Mouse (Mus musculus): Measurements from ENCODE around the gene Fgf13.

Fgf13 gene

GRCm38 (mm10) chrX:59567695-59568431 is at the start of gene Fgf13:
Fgf13 (minus strand) TSS chrX:59568071.
- DNase-seq (ENCODE audit: low spot score): no peak

DNA sequence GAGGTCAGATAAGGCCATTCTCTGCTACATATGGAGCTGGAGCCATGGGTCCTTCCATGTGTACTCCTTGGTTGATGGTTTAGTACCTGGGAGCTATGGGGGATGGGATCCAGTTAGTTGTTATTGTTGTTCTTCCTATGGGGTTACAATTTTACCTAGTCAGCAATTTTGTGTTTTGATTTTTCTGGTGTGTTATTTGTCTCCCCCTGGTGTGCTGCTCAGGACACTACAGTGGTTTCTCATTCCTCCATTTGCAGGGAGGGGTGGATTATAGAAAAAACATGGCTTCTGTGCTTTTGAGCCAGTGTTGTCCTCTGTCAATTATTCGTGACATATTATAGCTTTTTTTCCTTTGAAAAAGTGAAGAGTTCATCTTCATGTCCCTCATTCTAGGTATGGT is 38.7 kb upstream of the Fgf13 start:
- DNase-seq (ENCODE audit: low spot score): no peak

- no peak for DNase-seq (ENCODE audit: low spot score)
These were observed 21.2 kb upstream of the Fgf13 start for GRCm38 (mm10) chrX:59589050-59589449.

- DNase-seq (ENCODE audit: low spot score): no peak
These were observed 17.8 kb upstream of the Fgf13 start for GRCm38 (mm10) chrX:59585508-59586186.

GRCm38 (mm10) chrX:59584034-59584433 is 16.2 kb upstream of the Fgf13 start:
- DNase-seq (ENCODE audit: low spot score): no peak

DNA sequence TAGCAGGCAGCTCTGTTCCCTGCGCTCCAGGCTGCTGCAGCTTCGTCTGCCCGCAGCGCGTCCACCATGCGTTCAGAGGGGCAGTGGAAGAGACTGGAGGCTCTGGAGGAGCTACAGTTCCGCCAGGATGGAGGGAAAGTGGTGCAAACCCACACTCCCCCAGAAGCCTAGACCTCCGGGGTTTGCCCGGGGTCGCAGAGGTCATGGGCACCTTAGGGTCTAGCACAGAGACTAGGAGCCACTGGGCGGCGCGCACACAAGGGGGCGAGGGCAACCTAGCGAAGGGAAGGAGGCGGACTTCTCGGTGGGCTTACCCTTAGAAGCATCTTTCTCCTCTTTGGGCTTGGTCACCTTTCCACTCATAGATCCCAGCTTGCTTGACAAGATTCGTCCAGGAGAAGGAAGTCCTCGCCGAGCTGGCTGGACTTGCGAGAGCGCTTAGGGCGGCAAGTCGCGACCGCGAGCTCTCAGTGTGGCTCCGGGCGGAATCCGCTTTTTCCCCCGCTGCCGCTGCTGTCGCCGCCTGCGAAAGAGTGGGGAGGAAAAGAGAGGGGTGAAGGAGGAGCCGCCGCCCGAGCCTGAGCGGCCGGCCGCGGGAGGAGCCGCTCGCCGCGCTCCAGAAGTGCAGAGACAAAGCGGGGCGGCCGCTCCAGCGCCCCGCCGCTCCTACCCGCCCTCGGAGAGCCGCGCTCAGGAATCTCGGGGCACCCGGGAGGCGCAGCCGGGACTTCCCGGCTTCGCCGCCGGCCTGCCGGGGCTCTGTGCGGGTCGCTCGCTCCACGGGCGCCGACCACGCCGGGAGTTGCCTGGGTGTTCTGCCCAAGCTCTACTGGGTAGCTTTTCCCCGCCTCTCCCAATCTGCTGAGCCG is 811 bp downstream of the Fgf13 start:
- DNase-seq (ENCODE audit: low spot score): no peak

DNA sequence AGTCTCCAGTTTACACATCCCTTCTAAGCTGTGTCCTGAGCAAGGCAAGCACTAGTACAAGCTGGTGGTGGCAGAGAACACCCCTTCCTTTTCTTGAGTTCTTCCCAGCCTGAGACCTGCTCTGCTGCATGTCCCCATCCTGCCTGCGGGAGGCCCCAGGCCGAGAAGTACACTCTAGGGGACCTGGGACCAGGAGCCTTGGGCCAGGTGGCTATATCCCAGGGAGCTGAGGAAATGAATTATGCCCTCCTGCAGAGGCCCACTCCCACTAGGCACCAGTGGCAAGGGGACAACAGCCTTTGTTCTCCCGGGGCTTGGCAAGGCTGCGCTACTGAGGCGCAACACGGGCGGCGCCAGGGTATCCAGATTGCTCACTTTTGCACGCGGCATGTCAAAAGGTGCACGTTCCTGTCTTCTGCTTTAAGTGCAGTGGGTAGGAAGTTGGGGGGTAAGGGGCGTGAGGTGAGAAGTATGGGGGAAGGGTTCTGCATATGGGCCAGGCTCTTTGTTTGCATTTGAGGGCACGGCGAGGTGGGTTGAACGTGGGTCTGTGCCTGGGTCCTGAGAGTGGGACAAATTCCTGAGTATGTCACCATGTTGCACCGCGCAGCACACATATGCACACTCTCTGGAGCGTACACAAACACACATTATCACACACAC is 1.7 kb downstream of the Fgf13 start:
- DNase-seq (ENCODE audit: low spot score): no peak

GRCm38 (mm10) chrX:59547931-59548330 is 19.9 kb downstream of the Fgf13 start:
- DNase-seq (ENCODE audit: low spot score): no peak

DNA sequence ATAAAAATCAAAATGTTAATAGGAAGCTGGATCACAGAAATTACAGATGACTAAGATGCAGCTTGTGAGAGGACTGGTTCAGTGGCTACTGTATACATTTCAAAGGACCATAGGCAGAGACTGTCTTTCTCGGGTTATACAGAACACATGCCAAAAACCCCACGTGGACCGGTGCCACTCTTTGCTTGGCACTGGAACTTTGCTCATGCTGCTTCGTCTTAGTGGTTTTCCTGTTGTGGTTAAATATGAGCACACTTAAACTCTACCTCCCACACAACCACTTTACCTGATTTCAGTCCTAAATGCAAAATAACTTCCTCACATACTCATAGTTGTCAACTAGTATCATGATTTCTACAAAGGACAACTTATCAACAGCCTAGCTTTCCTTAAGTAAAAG is 59.6 kb downstream of the Fgf13 start:
- no peak for DNase-seq (ENCODE audit: low spot score)

DNA sequence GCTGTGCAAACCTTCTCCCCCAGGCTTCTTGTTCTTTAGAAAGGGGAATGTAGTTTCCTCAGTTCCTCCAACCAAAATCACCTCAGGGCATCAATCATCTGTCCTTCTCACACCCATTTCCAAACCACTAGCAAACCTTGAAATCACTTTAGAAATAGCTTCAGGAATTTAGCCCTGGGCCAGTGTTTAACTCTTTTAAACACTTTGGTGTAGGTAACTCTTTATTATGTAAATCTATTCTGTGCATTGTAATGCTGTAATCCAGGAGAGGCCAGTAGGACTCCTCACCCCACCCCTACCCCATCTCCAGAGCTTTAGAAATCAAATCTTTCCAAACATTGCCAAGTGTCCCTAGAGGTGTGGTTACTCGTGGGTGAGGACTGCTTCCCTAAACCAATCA is 74.5 kb downstream of the Fgf13 start:
- no peak for DNase-seq (ENCODE audit: low spot score)

- DNase-seq (ENCODE audit: low spot score): no peak
These were observed 82.4 kb downstream of the Fgf13 start for GRCm38 (mm10) chrX:59485426-59485825.

GRCm38 (mm10) chrX:59402596-59403285 is 165.1 kb downstream of the Fgf13 start:
- no peak for DNase-seq (ENCODE audit: low spot score)

GRCm38 (mm10) chrX:59290916-59291411 is 276.9 kb downstream of the Fgf13 start:
- no peak for DNase-seq (ENCODE audit: low spot score)

- no peak for DNase-seq (ENCODE audit: low spot score)
These were observed 316.3 kb downstream of the Fgf13 start for GRCm38 (mm10) chrX:59251576-59251975.

DNA sequence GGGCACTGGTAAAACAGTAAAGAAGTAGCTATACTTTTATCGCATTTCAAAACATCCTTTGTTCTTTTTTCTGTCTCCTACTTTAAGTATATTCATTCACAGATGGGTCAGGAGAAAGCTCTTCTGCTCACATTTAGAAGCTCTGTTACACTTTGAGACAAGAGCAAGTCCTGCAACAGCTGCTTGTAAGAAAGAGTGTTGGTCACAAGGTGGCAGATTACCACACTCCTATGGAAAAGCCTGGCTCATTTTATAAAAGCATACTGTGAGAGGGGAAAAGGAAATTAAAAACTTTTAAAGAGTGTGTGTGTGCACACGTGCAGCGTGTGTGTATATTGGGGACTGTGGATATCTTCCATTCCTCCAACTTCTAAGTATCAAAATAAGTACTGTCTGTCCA is 324.1 kb downstream of the Fgf13 start:
- no peak for DNase-seq (ENCODE audit: low spot score)

- no peak for DNase-seq (ENCODE audit: low spot score)
These were observed 324.7 kb downstream of the Fgf13 start for GRCm38 (mm10) chrX:59243176-59243575.

- DNase-seq (ENCODE audit: low spot score): no peak
These were observed 326.5 kb downstream of the Fgf13 start for GRCm38 (mm10) chrX:59241460-59241747.

- DNase-seq (ENCODE audit: low spot score): no peak
These were observed 327.0 kb downstream of the Fgf13 start for GRCm38 (mm10) chrX:59240683-59241459.

- DNase-seq (ENCODE audit: low spot score): no peak
These were observed 347.2 kb downstream of the Fgf13 start for GRCm38 (mm10) chrX:59220675-59221074.

DNA sequence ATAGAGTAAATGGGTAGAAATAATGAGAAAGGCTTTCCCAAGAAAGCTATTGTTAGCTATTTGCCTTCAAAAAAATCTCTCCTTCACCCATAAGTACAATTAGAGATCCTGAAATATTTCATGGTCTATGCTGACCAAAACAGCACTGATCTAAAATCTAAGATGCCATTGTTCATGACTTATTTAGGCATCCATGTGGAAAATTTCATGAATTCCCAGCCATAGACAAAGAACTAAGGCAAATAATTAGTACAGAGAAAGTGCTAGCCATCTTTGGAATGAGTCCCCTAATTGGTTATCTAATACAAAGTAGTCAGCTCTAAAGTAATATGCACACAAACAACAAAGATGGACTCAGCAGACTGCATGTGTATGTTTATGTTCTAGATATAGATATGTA is 366.7 kb downstream of the Fgf13 start:
- no peak for DNase-seq (ENCODE audit: low spot score)

- no peak for DNase-seq (ENCODE audit: low spot score)
These were observed 373.7 kb downstream of the Fgf13 start for GRCm38 (mm10) chrX:59194149-59194548.
